In genomic region chr1:80512210-80512948, GRCm38 (mm10) we compare ENCODE assay signal across 8 mouse cellular contexts. TPM values are rescaled to one million over a fixed set of nuclear protein-coding genes. Genes with fewer than 3 reads are reported as not detected.
DNase-seq lines count a peak whose midpoint lies in the region; ATAC-seq and TF ChIP-seq lines count a peak whose summit lies in the region.
"Had no signal": no experiment of that assay in that cellular context is flagged by ENCODE, and none has a peak within 500 bp of the region (broad histone marks: within the 10 kb centered on the region; RNA-seq: fewer than 3 reads in every experiment).

No protein-coding gene starts in this region.

- H3K4me2 ChIP-seq in midbrain, embryonic 16.5 days (ENCODE audit: low read length), result no peak overlapping the region

- TF ChIP-seq CTCF in layer of hippocampus, adult 2 months (conservative IDR thresholded peaks at IDR 0.05), result peak; percentile 63

- no peak overlapping the region for H3K4me3 ChIP-seq in layer of hippocampus, adult 2 months
- H3K4me3 ChIP-seq in midbrain, embryonic 16.5 days (ENCODE audit: low read depth, low read length), result no peak overlapping the region

- H3K9me3 ChIP-seq in midbrain, embryonic 16.5 days (replicated peaks; ENCODE audit: control insufficient read depth, low read length, poor library complexity, severe bottlenecking), result no peaks in the 10 kb centered on the region

- H3K9ac ChIP-seq in midbrain, embryonic 16.5 days (ENCODE audit: low read depth, low read length), result no peak overlapping the region

- H3K27ac ChIP-seq in layer of hippocampus, adult 2 months, result no peak overlapping the region
- no peak overlapping the region for H3K27ac ChIP-seq in midbrain, embryonic 16.5 days (ENCODE audit: low read length)

- DNase-seq in layer of hippocampus, adult 2 months (ENCODE audit: low spot score in 2 of 2), result no peak
- DNase-seq in layer of hippocampus, postnatal 25 days (ENCODE audit: extremely low spot score in 1 of 2, low spot score in 1 of 2), result no peak
- peak; percentile 54 for DNase-seq in NIH3T3 (ENCODE audit: low read depth)
- DNase-seq in fibroblast of lung, adult 2 months (ENCODE audit: low read depth), result peak; percentile 17
- DNase-seq in Muller cell, postnatal 12 days (ENCODE audit: inconsistent ontology term), result no peak
- no peak for DNase-seq in lung, postnatal 14 days

- no peaks in the 10 kb centered on the region for H3K4me1 ChIP-seq in midbrain, embryonic 16.5 days (ENCODE audit: control insufficient read depth, insufficient read depth, low read length)

- no peaks in the 10 kb centered on the region for H3K36me3 ChIP-seq in midbrain, embryonic 16.5 days (ENCODE audit: control insufficient read depth, insufficient read depth, low read length)

- WGBS in midbrain, embryonic 16.5 days, result 61% methylated on average over 8 of the region's 8 CpGs

- ATAC-seq in midbrain, embryonic 16.5 days, result peak; percentile 68

- H3K27me3 ChIP-seq in midbrain, embryonic 16.5 days (ENCODE audit: control insufficient read depth, insufficient read depth, low read depth, low read length), result no peaks in the 10 kb centered on the region

RNA-seq across cellular contexts. Expression of gene Gm45261, which starts 51.1 kb away (rescaled TPM):
- not detected for total RNA-seq in layer of hippocampus, adult 2 months (2021)
- not detected for total RNA-seq in layer of hippocampus, postnatal 25 days (2021)
- polyA plus RNA-seq in midbrain, embryonic 16.5 days (2015; fragmentation: Nextera tagmentation; extraction: Ambion mirVana), result not detected in 2 replicates
- total RNA-seq: heart, postnatal 10 days had no signal

Comparison
In these comparisons a context has a peak if more than half of its experiments do, and no peak if none do; other contexts are left out.
1. DNase-seq: peak in NIH3T3 (single experiment) and fibroblast of lung, adult 2 months (single experiment); none in layer of hippocampus, adult 2 months (0 of 2), layer of hippocampus, postnatal 25 days (0 of 2), Muller cell, postnatal 12 days (single experiment) and lung, postnatal 14 days (single experiment).